Comparison of ENCODE assay signal across 8 mouse cellular contexts in the genomic region with DNA sequence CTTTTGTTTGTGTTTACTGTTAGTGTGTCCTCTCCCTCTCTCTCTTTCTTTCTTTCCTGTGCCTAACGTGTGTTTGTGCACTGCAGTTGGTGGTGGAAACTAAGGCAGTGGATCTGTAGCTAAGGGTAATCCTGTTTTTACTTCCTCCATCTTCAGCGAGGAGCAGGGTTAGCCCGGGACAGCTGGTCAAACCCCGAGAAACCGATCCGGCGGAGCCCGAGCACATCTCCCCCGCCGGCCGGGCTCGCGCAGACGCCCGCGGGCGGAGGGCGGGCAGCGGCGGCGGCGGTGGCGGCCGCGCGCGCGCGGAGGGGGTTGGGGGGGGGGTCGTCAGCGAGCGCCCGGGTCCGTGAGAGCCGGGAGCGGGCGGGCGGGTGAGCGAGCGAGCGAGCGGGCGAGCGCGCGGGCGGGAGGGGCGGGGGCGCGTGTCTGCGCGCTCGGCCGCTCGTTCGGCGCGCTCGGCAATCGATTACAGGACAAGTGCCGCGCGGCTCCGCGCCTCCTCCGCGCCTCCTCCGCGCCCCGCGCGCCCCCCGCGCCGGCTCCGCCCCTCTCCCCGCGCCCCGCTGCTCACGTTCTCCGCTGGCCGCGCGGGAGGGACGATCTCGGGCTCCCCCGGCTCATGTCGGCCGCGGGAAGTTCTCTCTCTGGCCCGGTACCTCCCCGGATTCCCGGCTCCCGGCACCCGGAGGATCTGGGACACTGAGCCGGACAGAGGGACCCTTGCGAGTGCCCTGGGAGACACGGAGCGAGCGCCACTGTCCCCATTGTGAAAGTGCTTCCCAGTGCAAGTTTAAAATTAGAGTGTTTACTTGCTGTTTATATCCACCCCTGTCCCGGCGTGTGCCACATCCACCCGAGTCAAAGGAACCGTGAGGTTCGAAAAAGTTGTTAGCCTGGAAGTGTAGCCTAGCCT. TPM values are rescaled to one million over a fixed set of nuclear protein-coding genes. Genes with fewer than 3 reads are reported as not detected.
DNase-seq lines count a peak whose midpoint lies in the region; ATAC-seq and TF ChIP-seq lines count a peak whose summit lies in the region.

Gene Ikzf2, minus strand, starts transcription at position 170 of the 916 bp plus-strand sequence.

- ATAC-seq in forebrain, embryonic 16.5 days = peak; percentile 95
- peak; percentile 89 for ATAC-seq in liver, postnatal 0 days
- ATAC-seq in neural tube, embryonic 13.5 days (ENCODE audit: low read depth) = peak; percentile 96
- peak; percentile 95 for ATAC-seq in stomach, postnatal 0 days (ENCODE audit: low FRiP score, low TSS enrichment)

- H3K4me2 ChIP-seq in forebrain, embryonic 16.5 days (ENCODE audit: low read length) = peak within 1 kb of the TSS; percentile 86
- H3K4me2 ChIP-seq in liver, postnatal 0 days (ENCODE audit: low read depth, low read length) = peak within 1 kb of the TSS; percentile 90
- H3K4me2 ChIP-seq in neural tube, embryonic 13.5 days = peak within 1 kb of the TSS; percentile 76
- peak within 1 kb of the TSS; percentile 78 for H3K4me2 ChIP-seq in stomach, postnatal 0 days (replicated peaks; ENCODE audit: low read depth)

- TF ChIP-seq EP300 in liver, postnatal 0 days (IDR thresholded peaks at IDR 0.05; ENCODE audit: low read depth) = no peak
- no peak for TF ChIP-seq EP300 in stomach, postnatal 0 days (optimal IDR thresholded peaks at IDR 0.05)

- H3K27me3 ChIP-seq in forebrain, embryonic 16.5 days (replicated peaks; ENCODE audit: control insufficient read depth, insufficient read depth, low read length) = no peaks in the 10 kb centered on the region
- no peaks in the 10 kb centered on the region for H3K27me3 ChIP-seq in liver, postnatal 0 days (ENCODE audit: insufficient read depth, low read length)
- no peaks in the 10 kb centered on the region for H3K27me3 ChIP-seq in neural tube, embryonic 13.5 days
- no peaks in the 10 kb centered on the region for H3K27me3 ChIP-seq in stomach, postnatal 0 days (ENCODE audit: control insufficient read depth, insufficient read depth, low read length)

- no peak for TF ChIP-seq CTCF in liver, postnatal 0 days (IDR thresholded peaks at IDR 0.05; ENCODE audit: low read depth)
- no peak for TF ChIP-seq CTCF in stomach, postnatal 0 days (IDR thresholded peaks at IDR 0.05; ENCODE audit: low read depth)

- H3K4me3 ChIP-seq in forebrain, embryonic 16.5 days (replicated peaks; ENCODE audit: low read length) = peak within 1 kb of the TSS; percentile 90
- H3K4me3 ChIP-seq in liver, postnatal 0 days (ENCODE audit: low read depth, low read length) = peak within 1 kb of the TSS; percentile 80
- peak within 1 kb of the TSS; percentile 76 for H3K4me3 ChIP-seq in neural tube, embryonic 13.5 days
- H3K4me3 ChIP-seq in stomach, postnatal 0 days (ENCODE audit: low read depth, low read length) = peak within 1 kb of the TSS; percentile 80

- peak; percentile 69 for DNase-seq in ES-CJ7 (ENCODE audit: low read depth, low spot score)
- peak; percentile 76 to 82 for DNase-seq in cerebellum, adult 18-20 months
- peak; percentile 46 for DNase-seq in heart, postnatal 25 days (ENCODE audit: low spot score)
- peak; percentile 71 for DNase-seq in layer of hippocampus, adult 11-12 months (ENCODE audit: low spot score)
- DNase-seq in liver, postnatal 0 days = peak; percentile 76
- DNase-seq in stomach, postnatal 0 days (ENCODE audit: low spot score) = peak; percentile 88

- WGBS in forebrain, embryonic 16.5 days = under 1% methylated on average over 66 of the region's 105 CpGs
- 1% methylated on average over 34 of the region's 105 CpGs for WGBS in liver, postnatal 0 days (ENCODE audit: insufficient replicate concordance)
- under 1% methylated on average over 75 of the region's 105 CpGs for WGBS in neural tube, embryonic 13.5 days
- WGBS in stomach, postnatal 0 days = under 1% methylated on average over 60 of the region's 105 CpGs

- H3K36me3 ChIP-seq in forebrain, embryonic 16.5 days (ENCODE audit: control insufficient read depth, insufficient read depth) = no peaks in the 10 kb centered on the region
- no peaks in the 10 kb centered on the region for H3K36me3 ChIP-seq in liver, postnatal 0 days (replicated peaks; ENCODE audit: insufficient read depth, low read length)
- H3K36me3 ChIP-seq in neural tube, embryonic 13.5 days = no peaks in the 10 kb centered on the region
- H3K36me3 ChIP-seq in stomach, postnatal 0 days (ENCODE audit: control insufficient read depth, insufficient read depth, low read length) = no peaks in the 10 kb centered on the region

- H3K27ac ChIP-seq in forebrain, embryonic 16.5 days (ENCODE audit: low read length) = peak within 1 kb of the TSS; percentile 88
- H3K27ac ChIP-seq in liver, postnatal 0 days (ENCODE audit: low read depth) = peak within 1 kb of the TSS; percentile 44; the same call in 1 of the 2 replicates
- H3K27ac ChIP-seq in neural tube, embryonic 13.5 days (replicated peaks) = peak within 1 kb of the TSS; percentile 90
- peak within 1 kb of the TSS; percentile 92 for H3K27ac ChIP-seq in stomach, postnatal 0 days (replicated peaks)

- intact Hi-C loops in heart, postnatal 25 days (cut with DNase I) = loop anchor here (5.0 kb wide), 1 partner anchor 445 kb away; no protein-coding TSS in a partner anchor

- peak within 1 kb of the TSS; percentile 81 for H3K9ac ChIP-seq in forebrain, embryonic 16.5 days (replicated peaks; ENCODE audit: low read depth, low read length)
- H3K9ac ChIP-seq in liver, postnatal 0 days (replicated peaks) = peak within 1 kb of the TSS; percentile 66
- peak within 1 kb of the TSS; percentile 81 for H3K9ac ChIP-seq in neural tube, embryonic 13.5 days
- peak within 1 kb of the TSS; percentile 83 for H3K9ac ChIP-seq in stomach, postnatal 0 days (ENCODE audit: low read length)

- H3K9me3 ChIP-seq in forebrain, embryonic 16.5 days (ENCODE audit: control insufficient read depth, low read length) = no peaks in the 10 kb centered on the region
- H3K9me3 ChIP-seq in liver, postnatal 0 days (ENCODE audit: low read length) = no peaks in the 10 kb centered on the region
- H3K9me3 ChIP-seq in neural tube, embryonic 13.5 days = no peaks in the 10 kb centered on the region
- H3K9me3 ChIP-seq in stomach, postnatal 0 days (ENCODE audit: control insufficient read depth, low read length) = no peaks in the 10 kb centered on the region

- peaks cover 13% of the 10 kb centered on the region for H3K4me1 ChIP-seq in forebrain, embryonic 16.5 days (replicated peaks; ENCODE audit: control insufficient read depth, insufficient read depth, low read length)
- H3K4me1 ChIP-seq in liver, postnatal 0 days (ENCODE audit: insufficient read depth) = peaks cover 11% of the 10 kb centered on the region
- H3K4me1 ChIP-seq in neural tube, embryonic 13.5 days (replicated peaks) = peaks cover 31% of the 10 kb centered on the region
- H3K4me1 ChIP-seq in stomach, postnatal 0 days (replicated peaks; ENCODE audit: control insufficient read depth, insufficient read depth) = 0 out of 2 replicates have a peak, but pooled peaks cover 3% of the 10 kb centered on the region

RNA-seq across cellular contexts. Expression of gene Ikzf2, which starts in this region (rescaled TPM):
- polyA plus RNA-seq in forebrain, embryonic 16.5 days (2015; fragmentation: Nextera tagmentation; extraction: Ambion mirVana) = 4.9 and 5.0 TPM in 2 replicates
- total RNA-seq in heart, postnatal 25 days (2021) = 1 to 10 TPM; 5.2 to 7.2 TPM
- polyA plus RNA-seq in liver, postnatal 0 days (2015; fragmentation: Nextera tagmentation; extraction: Ambion mirVana) = 0.33 and 0.56 TPM in 2 replicates
- 4.4 and 5.0 TPM in 2 replicates for polyA plus RNA-seq in neural tube, embryonic 13.5 days (2015; fragmentation: Nextera tagmentation; extraction: Ambion mirVana)
- 2.4 and 2.5 TPM in 2 replicates for polyA plus RNA-seq in stomach, postnatal 0 days (2015; fragmentation: Nextera tagmentation; extraction: Ambion mirVana)

Comparison
In these comparisons a context has a peak if more than half of its experiments do, and no peak if none do; other contexts are left out.
1. Peak in every context shown above with its lines: DNase-seq, ATAC-seq, H3K4me3 ChIP-seq and H3K27ac ChIP-seq.
2. Peak in DNase-seq, ATAC-seq, H3K4me3 ChIP-seq, H3K27ac ChIP-seq, H3K9ac ChIP-seq and H3K4me2 ChIP-seq in liver, postnatal 0 days; RNA of the gene not detected or under 1 TPM.